Mouse (Mus musculus) megakaryocyte, embryonic 14.5 days (primary cell): ENCODE measurements around the gene Pgam1. TPM values are rescaled to one million over a fixed set of nuclear protein-coding genes. Genes with fewer than 3 reads are reported as not detected.
A peak's percentile ranks its signal among the peaks of the same experiment; 100 is the strongest.
"Not testable (repeated sequence)": the region's sequence is repeated elsewhere in the genome, so short reads cannot be mapped to it uniquely, and the experiment has no call there.

Experiments used
- H3K27me3 ChIP-seq: replicated peaks from 2 replicates; pipeline ENCODE3; 2012; ENCODE audit warnings: inconsistent platforms
- H3K36me3 ChIP-seq: replicated peaks from 2 replicates; pipeline ENCODE3; 2012; ENCODE audit warnings: low read length, inconsistent platforms, mixed read lengths
- H3K4me1 ChIP-seq: 2 replicates; pipeline ENCODE4 v1.6.1; 2012; ENCODE audit warnings: inconsistent platforms
- H3K4me3 ChIP-seq: replicated peaks from 2 replicates; pipeline ENCODE3; 2012; ENCODE audit warnings: moderate library complexity, mild to moderate bottlenecking, inconsistent platforms
- H3K9me3 ChIP-seq: 2 replicates; pipeline ENCODE4 v1.6.1; 2012; ENCODE audit warnings: inconsistent platforms
- FLI1 ChIP-seq: IDR thresholded peaks from 2 replicates; pipeline ENCODE4 v1.6.1; 2012; ENCODE audit warnings: low read length, inconsistent platforms, mixed read lengths
- GATA1 ChIP-seq: IDR thresholded peaks from 3 replicates; pipeline ENCODE4 v1.6.1; 2012; ENCODE audit warnings: mixed read lengths, low read length, inconsistent platforms, borderline replicate concordance
- polyA plus RNA-seq: library from polyadenylated mRNA; stranded (reverse); fragments of >175 nt; gene quantifications from 2 replicates; pipeline ENCODE4 v1.2.3, GENCODE M21; 2012; ENCODE audit warnings: low replicate concordance; ENCODE audit not compliant: insufficient read depth

Pgam1 gene
- 654 and 1,266 TPM in 2 replicates for polyA plus RNA-seq

GRCm38 (mm10) chr19:41911178-41912073, at the start of gene Pgam1:
TSS of gene Pgam1 (plus strand) at chr19:41911923.
- Histone ChIP-seq H3K36me3 (peaks cover 21% of the 10 kb centered on the region), H3K27me3 (no peaks in the 10 kb centered on the region), H3K4me3 (peak within 1 kb of the TSS; percentile 97), H3K4me1 (peaks cover 80% of the 10 kb centered on the region), H3K9me3 (no peaks in the 10 kb centered on the region)
- no peak for TF ChIP-seq GATA1
- TF ChIP-seq FLI1, result no peak

GRCm38 (mm10) chr19:41866707-41867106, 45.0 kb upstream of the Pgam1 start:
- H3K36me3 ChIP-seq, result peaks cover 94% of the 10 kb centered on the region
- H3K27me3 ChIP-seq, result no peaks in the 10 kb centered on the region
- H3K9me3 ChIP-seq, result no peaks in the 10 kb centered on the region
- H3K4me1 ChIP-seq, result peaks cover 11% of the 10 kb centered on the region; the same call in 1 of the 2 replicates
- H3K4me3 ChIP-seq, result no peak overlapping the region
- TF ChIP-seq GATA1 (no peak), FLI1 (no peak)

- H3K9me3 ChIP-seq, result no peaks in the 10 kb centered on the region
- no peaks in the 10 kb centered on the region for H3K27me3 ChIP-seq
- peaks cover 16% of the 10 kb centered on the region for H3K4me1 ChIP-seq
- no peak overlapping the region for H3K4me3 ChIP-seq
- H3K36me3 ChIP-seq, result peaks cover 93% of the 10 kb centered on the region
- TF ChIP-seq GATA1 (no peak), FLI1 (no peak)
These were observed 42.4 kb upstream of the Pgam1 start for GRCm38 (mm10) chr19:41869296-41869695.

GRCm38 (mm10) chr19:41869946-41870345, 41.8 kb upstream of the Pgam1 start:
- H3K9me3 ChIP-seq, H3K4me3 ChIP-seq, H3K27me3 ChIP-seq: not testable (repeated sequence)
- peaks cover 93% of the 10 kb centered on the region for H3K36me3 ChIP-seq
- H3K4me1 ChIP-seq, result peaks cover 20% of the 10 kb centered on the region

- TF ChIP-seq GATA1 (no peak), FLI1 (no peak)
- peaks cover 23% of the 10 kb centered on the region for H3K4me1 ChIP-seq
- H3K9me3 ChIP-seq, result no peaks in the 10 kb centered on the region
- peaks cover 92% of the 10 kb centered on the region for H3K36me3 ChIP-seq
- H3K4me3 ChIP-seq, result no peak overlapping the region
- no peaks in the 10 kb centered on the region for H3K27me3 ChIP-seq
These were observed 39.4 kb upstream of the Pgam1 start for GRCm38 (mm10) chr19:41872285-41872684.

- no peak for TF ChIP-seq GATA1
- no peak for TF ChIP-seq FLI1
- peaks cover 91% of the 10 kb centered on the region for H3K36me3 ChIP-seq
- no peaks in the 10 kb centered on the region for H3K27me3 ChIP-seq
- H3K4me1 ChIP-seq, result peaks cover 23% of the 10 kb centered on the region
- H3K4me3 ChIP-seq, result no peak overlapping the region
- H3K9me3 ChIP-seq, result no peaks in the 10 kb centered on the region
These were observed 37.4 kb upstream of the Pgam1 start for GRCm38 (mm10) chr19:41874356-41874755.

- no peaks in the 10 kb centered on the region for H3K27me3 ChIP-seq
- H3K9me3 ChIP-seq, result no peaks in the 10 kb centered on the region
- H3K4me3 ChIP-seq, result no peak overlapping the region
- TF ChIP-seq FLI1 (no peak), GATA1 (no peak)
- peaks cover 96% of the 10 kb centered on the region for H3K36me3 ChIP-seq
- H3K4me1 ChIP-seq, result peaks cover 6% of the 10 kb centered on the region
These were observed 29.9 kb upstream of the Pgam1 start for GRCm38 (mm10) chr19:41881842-41882241.

- Histone ChIP-seq H3K4me3 (no peak overlapping the region), H3K36me3 (peaks cover 97% of the 10 kb centered on the region), H3K4me1 (peaks cover 26% of the 10 kb centered on the region), H3K9me3 (no peaks in the 10 kb centered on the region), H3K27me3 (no peaks in the 10 kb centered on the region)
- TF ChIP-seq FLI1, result no peak
- TF ChIP-seq GATA1, result no peak
These were observed 27.8 kb upstream of the Pgam1 start for GRCm38 (mm10) chr19:41883882-41884281.

- Histone ChIP-seq H3K27me3 (no peaks in the 10 kb centered on the region), H3K36me3 (peaks cover 91% of the 10 kb centered on the region), H3K4me1 (peaks cover 48% of the 10 kb centered on the region), H3K9me3 (no peaks in the 10 kb centered on the region), H3K4me3 (peak overlapping the region; percentile 70)
- TF ChIP-seq GATA1, result no peak
- TF ChIP-seq FLI1, result no peak
These were observed 23.5 kb upstream of the Pgam1 start for GRCm38 (mm10) chr19:41888191-41888590.

GRCm38 (mm10) chr19:41894959-41895358, 16.8 kb upstream of the Pgam1 start:
- no peak for TF ChIP-seq FLI1
- no peak for TF ChIP-seq GATA1

More at GRCm38 (mm10) chr19:41894959-41895358, 16.8 kb upstream of the Pgam1 start:
- Histone ChIP-seq H3K4me3 (peak overlapping the region; percentile 96), H3K9me3 (no peaks in the 10 kb centered on the region), H3K36me3 (peaks cover 30% of the 10 kb centered on the region), H3K27me3 (no peaks in the 10 kb centered on the region), H3K4me1 (peaks cover 64% of the 10 kb centered on the region)
